Mouse (Mus musculus): ENCODE results near the gene Esr2. TPM values are rescaled to one million over a fixed set of nuclear protein-coding genes. Genes with fewer than 3 reads are reported as not detected.

The Esr2 gene
- total and polyA plus RNA-seq, 2 experiments: not detected

DNA sequence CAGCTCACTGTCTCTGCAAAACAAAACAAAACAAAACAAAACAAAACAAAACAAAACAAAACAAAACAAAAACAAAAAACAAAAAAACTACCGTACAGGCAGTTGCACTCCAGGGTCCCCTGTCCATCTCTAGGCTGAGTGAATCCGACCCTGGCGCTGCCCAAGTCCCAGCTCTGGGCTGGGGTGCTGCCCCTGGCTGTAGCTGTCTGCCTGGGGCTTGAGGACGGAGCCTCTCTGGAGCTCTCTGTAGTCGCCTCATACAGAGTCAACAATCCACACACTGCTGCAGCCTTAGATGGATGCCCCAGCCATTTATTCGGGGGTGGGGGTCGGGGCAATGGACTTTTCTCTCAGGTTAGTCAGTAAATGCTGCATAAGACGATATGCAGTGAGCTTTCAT is 20.0 kb upstream of the Esr2 start:
- H3K27me3 ChIP-seq (ENCODE audit: control insufficient read depth, insufficient read depth, low read length): no peaks in the 10 kb centered on the region
- H3K79me2 ChIP-seq (ENCODE audit: control insufficient read depth, insufficient read depth, low read length): no peaks in the 10 kb centered on the region
- 50% methylated on average over 8 of the region's 8 CpGs for whole genome bisulfite sequencing
- no peak overlapping the region for H3K9ac ChIP-seq (ENCODE audit: low read depth, low read length)
- H3K27ac ChIP-seq (replicated peaks; ENCODE audit: insufficient read depth, low read depth, low read length): no peak overlapping the region
- no peak overlapping the region for H3K4me3 ChIP-seq (ENCODE audit: insufficient read depth, low read depth, low read length)
- H3K36me3 ChIP-seq (ENCODE audit: control insufficient read depth, insufficient read depth, low read length): no peaks in the 10 kb centered on the region
- DNase-seq (ENCODE audit: extremely low read depth, low read depth, low spot score): no peak
- H3K4me1 ChIP-seq (ENCODE audit: control insufficient read depth, insufficient read depth, low read length): peaks cover 7% of the 10 kb centered on the region; the same call in 1 of the 2 replicates
- TF ChIP-seq CTCF (IDR thresholded peaks at IDR 0.05; ENCODE audit: low read depth, low read length) (no peak), POLR2A (IDR thresholded peaks at IDR 0.05; ENCODE audit: extremely low read depth, insufficient read depth, low read length) (no peak)

DNA sequence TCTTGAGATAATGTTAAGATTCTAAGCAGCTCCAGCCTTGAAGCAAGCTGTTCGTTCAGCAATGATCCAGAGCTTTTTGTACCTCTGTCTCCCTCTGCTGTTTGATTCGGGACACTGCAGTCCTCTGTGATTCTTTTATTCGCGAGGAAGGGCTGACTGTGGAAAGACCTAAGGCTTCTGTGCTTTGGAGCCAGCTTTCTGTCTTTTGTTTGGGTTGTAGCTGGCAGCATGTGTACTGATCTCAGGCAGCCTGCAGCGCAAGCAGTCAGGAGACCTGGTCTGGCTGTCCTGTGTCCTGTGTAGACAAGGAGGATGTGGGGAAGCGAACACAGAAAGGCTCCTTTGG is 19.6 kb upstream of the Esr2 start:
- Histone ChIP-seq H3K79me2 (ENCODE audit: control insufficient read depth, insufficient read depth, low read length) (no peaks in the 10 kb centered on the region), H3K4me3 (ENCODE audit: insufficient read depth, low read depth, low read length) (no peak overlapping the region), H3K4me1 (ENCODE audit: control insufficient read depth, insufficient read depth, low read length) (peaks cover 7% of the 10 kb centered on the region; the same call in 1 of the 2 replicates), H3K9ac (ENCODE audit: low read depth, low read length) (0 out of 2 replicates have a peak overlapping the region, but pooled peaks have one; percentile 3), H3K36me3 (ENCODE audit: control insufficient read depth, insufficient read depth, low read length) (no peaks in the 10 kb centered on the region), H3K27ac (replicated peaks; ENCODE audit: insufficient read depth, low read depth, low read length) (no peak overlapping the region), H3K27me3 (ENCODE audit: control insufficient read depth, insufficient read depth, low read length) (no peaks in the 10 kb centered on the region)
- 16% methylated on average over 6 of the region's 6 CpGs for WGBS
- peak; percentile 30 for TF ChIP-seq CTCF (IDR thresholded peaks at IDR 0.05; ENCODE audit: low read depth, low read length)
- TF ChIP-seq POLR2A (IDR thresholded peaks at IDR 0.05; ENCODE audit: extremely low read depth, insufficient read depth, low read length): no peak
- DNase-seq (ENCODE audit: extremely low read depth, low read depth, low spot score): peak; percentile 57

DNA sequence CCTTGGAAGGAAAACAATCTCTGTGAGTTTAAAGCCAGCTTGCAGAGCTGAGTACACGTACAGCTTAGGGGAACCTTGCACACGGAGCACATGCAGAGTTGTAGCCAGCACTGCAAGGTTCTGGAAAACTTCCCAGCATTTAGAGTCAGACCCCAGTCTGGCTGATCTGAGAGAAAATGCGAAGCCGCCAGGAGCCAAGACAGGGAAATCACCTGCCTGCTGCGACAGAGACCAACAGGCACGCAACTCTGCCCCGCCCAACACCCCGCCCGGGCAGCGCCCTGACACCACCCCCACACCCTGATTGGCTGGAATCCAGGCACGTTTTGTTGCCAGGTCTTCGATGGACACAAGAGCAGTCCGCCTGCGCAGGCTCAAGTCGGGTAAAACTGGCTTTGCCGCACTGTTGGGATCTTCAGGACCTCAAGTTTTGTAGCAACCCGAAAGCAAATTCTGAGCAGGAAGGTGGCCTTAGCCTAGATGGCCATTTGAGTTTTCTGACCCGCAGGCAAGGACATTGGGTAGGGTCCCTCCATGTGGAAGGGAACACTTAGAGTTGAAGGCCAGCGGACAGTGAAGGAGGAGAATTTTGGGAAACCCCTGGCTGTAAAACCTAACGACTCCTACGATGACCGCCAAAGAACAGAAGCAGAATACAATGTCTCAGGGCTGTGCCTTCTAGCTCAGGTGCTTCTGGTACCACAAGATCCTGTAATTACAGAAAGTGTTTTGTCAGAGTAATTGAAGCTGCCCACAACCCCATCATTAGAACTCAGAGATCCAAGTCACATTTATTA is 19.1 kb upstream of the Esr2 start:
- Histone ChIP-seq H3K4me3 (ENCODE audit: insufficient read depth, low read depth, low read length) (peak overlapping the region; percentile 3; the same call in 1 of the 2 replicates), H3K9ac (ENCODE audit: low read depth, low read length) (peak overlapping the region; percentile 19), H3K27ac (replicated peaks; ENCODE audit: insufficient read depth, low read depth, low read length) (no peak overlapping the region), H3K27me3 (ENCODE audit: control insufficient read depth, insufficient read depth, low read length) (no peaks in the 10 kb centered on the region), H3K4me1 (ENCODE audit: control insufficient read depth, insufficient read depth, low read length) (peaks cover 7% of the 10 kb centered on the region; the same call in 1 of the 2 replicates), H3K36me3 (ENCODE audit: control insufficient read depth, insufficient read depth, low read length) (no peaks in the 10 kb centered on the region), H3K79me2 (ENCODE audit: control insufficient read depth, insufficient read depth, low read length) (no peaks in the 10 kb centered on the region)
- no peak for TF ChIP-seq CTCF (IDR thresholded peaks at IDR 0.05; ENCODE audit: low read depth, low read length)
- TF ChIP-seq POLR2A (IDR thresholded peaks at IDR 0.05; ENCODE audit: extremely low read depth, insufficient read depth, low read length): no peak
- 1% methylated on average over 22 of the region's 22 CpGs for WGBS
- peak; percentile 77 for DNase-seq (ENCODE audit: extremely low read depth, low read depth, low spot score)

DNA sequence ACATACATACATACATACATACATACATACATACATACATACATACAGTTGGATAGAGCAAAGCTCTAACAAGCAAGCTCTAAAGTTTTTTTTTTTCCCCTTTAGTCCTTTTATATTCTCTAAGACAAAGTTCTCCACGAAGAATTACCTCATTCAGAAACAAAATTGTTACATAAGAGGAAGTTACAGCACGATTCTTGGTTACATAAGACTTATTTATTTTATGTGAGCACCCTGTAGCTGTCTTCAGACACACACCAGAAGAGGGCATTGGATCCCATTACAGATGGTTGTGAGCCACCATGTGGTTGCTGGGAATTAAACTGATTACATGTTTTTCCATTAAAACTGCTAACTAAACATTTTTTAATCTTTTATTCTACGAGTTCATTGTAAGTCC is 17.5 kb upstream of the Esr2 start:
- Histone ChIP-seq H3K4me1 (ENCODE audit: control insufficient read depth, insufficient read depth, low read length) (peaks cover 7% of the 10 kb centered on the region; the same call in 1 of the 2 replicates), H3K27ac (replicated peaks; ENCODE audit: insufficient read depth, low read depth, low read length) (no peak overlapping the region), H3K9ac (ENCODE audit: low read depth, low read length) (no peak overlapping the region), H3K4me3 (ENCODE audit: insufficient read depth, low read depth, low read length) (no peak overlapping the region), H3K27me3 (ENCODE audit: control insufficient read depth, insufficient read depth, low read length) (no peaks in the 10 kb centered on the region), H3K36me3 (ENCODE audit: control insufficient read depth, insufficient read depth, low read length) (no peaks in the 10 kb centered on the region), H3K79me2 (ENCODE audit: control insufficient read depth, insufficient read depth, low read length) (no peaks in the 10 kb centered on the region)
- DNase-seq (ENCODE audit: extremely low read depth, low read depth, low spot score): peak; percentile 39
- 26% methylated on average over 3 of the region's 3 CpGs for WGBS
- no peak for TF ChIP-seq POLR2A (IDR thresholded peaks at IDR 0.05; ENCODE audit: extremely low read depth, insufficient read depth, low read length)
- no peak for TF ChIP-seq CTCF (IDR thresholded peaks at IDR 0.05; ENCODE audit: low read depth, low read length)

DNA sequence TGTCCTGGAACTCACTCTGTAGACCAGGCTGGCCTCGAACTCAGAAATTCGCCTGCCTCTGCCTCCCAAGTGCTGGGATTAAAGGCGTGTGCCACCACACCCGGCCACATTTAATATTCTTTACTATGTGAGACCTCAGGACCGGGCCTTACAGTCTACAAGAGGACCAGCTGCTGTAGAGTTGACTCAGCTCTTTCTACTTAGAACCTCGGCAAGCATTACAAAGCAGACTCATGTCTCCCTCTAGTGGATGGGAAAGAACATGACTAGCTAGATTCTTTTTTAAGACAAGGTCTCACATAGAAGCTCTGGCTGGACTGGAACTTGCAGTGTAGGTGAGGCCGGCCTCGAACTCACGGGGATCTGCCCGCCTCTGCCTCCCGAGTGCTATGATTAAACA is 13.9 kb upstream of the Esr2 start:
- peak; percentile 73 for DNase-seq (ENCODE audit: extremely low read depth, low read depth, low spot score)
- Histone ChIP-seq H3K36me3 (ENCODE audit: control insufficient read depth, insufficient read depth, low read length) (no peaks in the 10 kb centered on the region), H3K9ac (ENCODE audit: low read depth, low read length) (no peak overlapping the region)

DNA sequence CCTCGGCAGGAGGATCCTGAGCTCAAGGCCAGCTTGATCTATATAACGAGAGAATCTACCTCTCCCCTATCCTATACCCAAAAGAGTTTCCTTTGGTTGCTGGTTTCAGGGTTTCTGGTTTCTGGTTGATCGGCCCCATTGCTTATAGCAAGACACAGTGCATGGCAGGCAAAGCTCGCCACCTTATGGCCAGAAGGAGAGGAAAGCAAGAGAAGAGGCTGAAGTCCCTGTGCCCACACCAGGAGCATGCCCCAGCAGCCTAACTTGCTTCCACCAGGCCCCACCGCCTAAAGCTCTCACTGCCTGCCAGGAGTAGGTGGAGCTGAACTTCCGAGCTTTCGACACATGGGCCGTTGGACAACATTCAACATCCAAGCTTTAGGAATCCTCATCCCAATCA is 10.8 kb upstream of the Esr2 start:
- Histone ChIP-seq H3K36me3 (ENCODE audit: control insufficient read depth, insufficient read depth, low read length) (no peaks in the 10 kb centered on the region), H3K27ac (replicated peaks; ENCODE audit: insufficient read depth, low read depth, low read length) (no peak overlapping the region), H3K27me3 (ENCODE audit: control insufficient read depth, insufficient read depth, low read length) (no peaks in the 10 kb centered on the region), H3K9ac (ENCODE audit: low read depth, low read length) (no peak overlapping the region), H3K79me2 (ENCODE audit: control insufficient read depth, insufficient read depth, low read length) (no peaks in the 10 kb centered on the region), H3K4me3 (ENCODE audit: insufficient read depth, low read depth, low read length) (no peak overlapping the region), H3K4me1 (ENCODE audit: control insufficient read depth, insufficient read depth, low read length) (no peaks in the 10 kb centered on the region)
- TF ChIP-seq CTCF (IDR thresholded peaks at IDR 0.05; ENCODE audit: low read depth, low read length) (peak; percentile 7; the same call in 1 of the 2 replicates), POLR2A (IDR thresholded peaks at IDR 0.05; ENCODE audit: extremely low read depth, insufficient read depth, low read length) (no peak)
- DNase-seq (ENCODE audit: extremely low read depth, low read depth, low spot score): no peak
- 52% methylated on average over 8 of the region's 8 CpGs for WGBS

More for the DNA sequence above, 13.9 kb upstream of the Esr2 start:
- WGBS: 42% methylated on average over 11 of the region's 11 CpGs
- Histone ChIP-seq H3K4me3 (ENCODE audit: insufficient read depth, low read depth, low read length) (no peak overlapping the region), H3K4me1 (ENCODE audit: control insufficient read depth, insufficient read depth, low read length) (0 out of 2 replicates have a peak, but pooled peaks cover 2% of the 10 kb centered on the region), H3K27ac (replicated peaks; ENCODE audit: insufficient read depth, low read depth, low read length) (no peak overlapping the region), H3K79me2 (ENCODE audit: control insufficient read depth, insufficient read depth, low read length) (no peaks in the 10 kb centered on the region), H3K27me3 (ENCODE audit: control insufficient read depth, insufficient read depth, low read length) (no peaks in the 10 kb centered on the region)
- TF ChIP-seq CTCF (IDR thresholded peaks at IDR 0.05; ENCODE audit: low read depth, low read length) (peak; percentile 58), POLR2A (IDR thresholded peaks at IDR 0.05; ENCODE audit: extremely low read depth, insufficient read depth, low read length) (no peak)
